Mouse (Mus musculus): ENCODE data around the gene Arhgef10l. TPM values are rescaled to one million over a fixed set of nuclear protein-coding genes. Genes with fewer than 3 reads are reported as not detected.

Arhgef10l gene
- polyA plus RNA-seq, 1 experiment from 2014 or later: 18.4 TPM

- Histone ChIP-seq H3K9ac (ENCODE audit: low read length) (peak overlapping the region; percentile 54; the same call in 1 of the 2 replicates), H3K4me1 (ENCODE audit: control insufficient read depth, insufficient read depth, low read length) (peaks cover 20% of the 10 kb centered on the region), H3K4me2 (ENCODE audit: low read depth, low read length) (peak overlapping the region; percentile 58), H3K27ac (ENCODE audit: low read length) (peak overlapping the region; percentile 84), H3K4me3 (replicated peaks; ENCODE audit: low read length) (peak overlapping the region; percentile 25; the same call in 1 of the 2 replicates), H3K36me3 (ENCODE audit: control insufficient read depth, insufficient read depth, low read length) (no peaks in the 10 kb centered on the region), H3K9me3 (replicated peaks; ENCODE audit: control insufficient read depth, low read length) (no peaks in the 10 kb centered on the region), H3K27me3 (ENCODE audit: control insufficient read depth, insufficient read depth, low read length) (no peaks in the 10 kb centered on the region)
- ATAC-seq (ENCODE audit: insufficient read depth, low FRiP score): 0 out of 2 replicates have a peak, but pooled peaks have one; percentile 12
- WGBS: 32% methylated on average over 6 of the region's 6 CpGs
These were observed 19.1 kb upstream of the Arhgef10l start for GRCm38 (mm10) chr4:140684881-140685303.

GRCm38 (mm10) chr4:140684141-140684871 is 18.5 kb upstream of the Arhgef10l start:
- Histone ChIP-seq H3K4me2 (ENCODE audit: low read depth, low read length) (peak overlapping the region; percentile 58), H3K9ac (ENCODE audit: low read length) (peak overlapping the region; percentile 54)
- peak; percentile 76 for ATAC-seq (ENCODE audit: insufficient read depth, low FRiP score)

GRCm38 (mm10) chr4:140683608-140684007 is 17.8 kb upstream of the Arhgef10l start:
- H3K9ac ChIP-seq (ENCODE audit: low read length): 0 out of 2 replicates have a peak overlapping the region, but pooled peaks have one; percentile 54
- peak overlapping the region; percentile 58 for H3K4me2 ChIP-seq (ENCODE audit: low read depth, low read length)
- peaks cover 18% of the 10 kb centered on the region for H3K4me1 ChIP-seq (ENCODE audit: control insufficient read depth, insufficient read depth, low read length)
- H3K4me3 ChIP-seq (replicated peaks; ENCODE audit: low read length): no peak overlapping the region
- H3K9me3 ChIP-seq (replicated peaks; ENCODE audit: control insufficient read depth, low read length): no peaks in the 10 kb centered on the region
- peak overlapping the region; percentile 84 for H3K27ac ChIP-seq (ENCODE audit: low read length)
- H3K27me3 ChIP-seq (ENCODE audit: control insufficient read depth, insufficient read depth, low read length): no peaks in the 10 kb centered on the region
- H3K36me3 ChIP-seq (ENCODE audit: control insufficient read depth, insufficient read depth, low read length): no peaks in the 10 kb centered on the region
- WGBS: 30% methylated on average over 8 of the region's 8 CpGs
- ATAC-seq (ENCODE audit: insufficient read depth, low FRiP score): no peak

More at GRCm38 (mm10) chr4:140684141-140684871, 18.5 kb upstream of the Arhgef10l start:
- H3K27me3 ChIP-seq (ENCODE audit: control insufficient read depth, insufficient read depth, low read length): no peaks in the 10 kb centered on the region
- 10% methylated on average over 16 of the region's 16 CpGs for WGBS
- peaks cover 18% of the 10 kb centered on the region for H3K4me1 ChIP-seq (ENCODE audit: control insufficient read depth, insufficient read depth, low read length)
- H3K36me3 ChIP-seq (ENCODE audit: control insufficient read depth, insufficient read depth, low read length): no peaks in the 10 kb centered on the region
- H3K4me3 ChIP-seq (replicated peaks; ENCODE audit: low read length): peak overlapping the region; percentile 25
- H3K27ac ChIP-seq (ENCODE audit: low read length): peak overlapping the region; percentile 84
- H3K9me3 ChIP-seq (replicated peaks; ENCODE audit: control insufficient read depth, low read length): no peaks in the 10 kb centered on the region

GRCm38 (mm10) chr4:140680731-140681397 is 15.1 kb upstream of the Arhgef10l start:
- Histone ChIP-seq H3K9me3 (replicated peaks; ENCODE audit: control insufficient read depth, low read length) (no peaks in the 10 kb centered on the region), H3K9ac (ENCODE audit: low read length) (no peak overlapping the region), H3K27me3 (ENCODE audit: control insufficient read depth, insufficient read depth, low read length) (no peaks in the 10 kb centered on the region), H3K4me3 (replicated peaks; ENCODE audit: low read length) (no peak overlapping the region), H3K36me3 (ENCODE audit: control insufficient read depth, insufficient read depth, low read length) (no peaks in the 10 kb centered on the region), H3K4me2 (ENCODE audit: low read depth, low read length) (no peak overlapping the region), H3K27ac (ENCODE audit: low read length) (peak overlapping the region; percentile 13; the same call in 1 of the 2 replicates), H3K4me1 (ENCODE audit: control insufficient read depth, insufficient read depth, low read length) (peaks cover 18% of the 10 kb centered on the region)
- WGBS: 49% methylated on average over 8 of the region's 8 CpGs
- no peak for ATAC-seq (ENCODE audit: insufficient read depth, low FRiP score)

GRCm38 (mm10) chr4:140679723-140680380 is 14.0 kb upstream of the Arhgef10l start:
- Histone ChIP-seq H3K4me1 (ENCODE audit: control insufficient read depth, insufficient read depth, low read length) (peaks cover 14% of the 10 kb centered on the region), H3K27ac (ENCODE audit: low read length) (no peak overlapping the region), H3K9ac (ENCODE audit: low read length) (peak overlapping the region; percentile 49), H3K27me3 (ENCODE audit: control insufficient read depth, insufficient read depth, low read length) (no peaks in the 10 kb centered on the region), H3K9me3 (replicated peaks; ENCODE audit: control insufficient read depth, low read length) (no peaks in the 10 kb centered on the region), H3K4me2 (ENCODE audit: low read depth, low read length) (peak overlapping the region; percentile 42), H3K4me3 (replicated peaks; ENCODE audit: low read length) (peak overlapping the region; percentile 13; the same call in 1 of the 2 replicates), H3K36me3 (ENCODE audit: control insufficient read depth, insufficient read depth, low read length) (no peaks in the 10 kb centered on the region)
- ATAC-seq (ENCODE audit: insufficient read depth, low FRiP score): peak; percentile 17; the same call in 1 of the 2 replicates
- 21% methylated on average over 17 of the region's 18 CpGs for WGBS

GRCm38 (mm10) chr4:140679038-140679437 is 13.2 kb upstream of the Arhgef10l start:
- no peaks in the 10 kb centered on the region for H3K27me3 ChIP-seq (ENCODE audit: control insufficient read depth, insufficient read depth, low read length)
- H3K9ac ChIP-seq (ENCODE audit: low read length): peak overlapping the region; percentile 49; the same call in 1 of the 2 replicates
- no peak overlapping the region for H3K27ac ChIP-seq (ENCODE audit: low read length)
- WGBS: 16% methylated on average over 5 of the region's 5 CpGs
- H3K36me3 ChIP-seq (ENCODE audit: control insufficient read depth, insufficient read depth, low read length): no peaks in the 10 kb centered on the region
- no peaks in the 10 kb centered on the region for H3K9me3 ChIP-seq (replicated peaks; ENCODE audit: control insufficient read depth, low read length)
- no peak overlapping the region for H3K4me2 ChIP-seq (ENCODE audit: low read depth, low read length)
- ATAC-seq (ENCODE audit: insufficient read depth, low FRiP score): 0 out of 2 replicates have a peak, but pooled peaks have one; percentile 18
- peaks cover 6% of the 10 kb centered on the region for H3K4me1 ChIP-seq (ENCODE audit: control insufficient read depth, insufficient read depth, low read length)
- no peak overlapping the region for H3K4me3 ChIP-seq (replicated peaks; ENCODE audit: low read length)

GRCm38 (mm10) chr4:140674345-140674926 is 8.6 kb upstream of the Arhgef10l start:
- H3K9me3 ChIP-seq (replicated peaks; ENCODE audit: control insufficient read depth, low read length): no peaks in the 10 kb centered on the region
- no peak overlapping the region for H3K4me3 ChIP-seq (replicated peaks; ENCODE audit: low read length)
- H3K27ac ChIP-seq (ENCODE audit: low read length): no peak overlapping the region
- H3K36me3 ChIP-seq (ENCODE audit: control insufficient read depth, insufficient read depth, low read length): no peaks in the 10 kb centered on the region
- H3K27me3 ChIP-seq (ENCODE audit: control insufficient read depth, insufficient read depth, low read length): no peaks in the 10 kb centered on the region
- no peak overlapping the region for H3K4me2 ChIP-seq (ENCODE audit: low read depth, low read length)
- H3K9ac ChIP-seq (ENCODE audit: low read length): no peak overlapping the region
- peak; percentile 44; the same call in 1 of the 2 replicates for ATAC-seq (ENCODE audit: insufficient read depth, low FRiP score)
- WGBS: 36% methylated on average over 12 of the region's 13 CpGs
- no peaks in the 10 kb centered on the region for H3K4me1 ChIP-seq (ENCODE audit: control insufficient read depth, insufficient read depth, low read length)

GRCm38 (mm10) chr4:140673527-140674264 is 7.9 kb upstream of the Arhgef10l start:
- H3K9me3 ChIP-seq (replicated peaks; ENCODE audit: control insufficient read depth, low read length): no peaks in the 10 kb centered on the region
- ATAC-seq (ENCODE audit: insufficient read depth, low FRiP score): 0 out of 2 replicates have a peak, but pooled peaks have one; percentile 18
- WGBS: 59% methylated on average over 12 of the region's 12 CpGs

More at GRCm38 (mm10) chr4:140673527-140674264, 7.9 kb upstream of the Arhgef10l start:
- Histone ChIP-seq H3K4me3 (replicated peaks; ENCODE audit: low read length) (no peak overlapping the region), H3K9ac (ENCODE audit: low read length) (no peak overlapping the region; the same call in 1 of the 2 replicates), H3K4me1 (ENCODE audit: control insufficient read depth, insufficient read depth, low read length) (no peaks in the 10 kb centered on the region), H3K36me3 (ENCODE audit: control insufficient read depth, insufficient read depth, low read length) (no peaks in the 10 kb centered on the region), H3K27me3 (ENCODE audit: control insufficient read depth, insufficient read depth, low read length) (no peaks in the 10 kb centered on the region), H3K4me2 (ENCODE audit: low read depth, low read length) (no peak overlapping the region), H3K27ac (ENCODE audit: low read length) (no peak overlapping the region)

All from stomach, embryonic 16.5 days (tissue).